Mouse (Mus musculus) mature B cell (primary cell): ENCODE data around the gene Pcbd1.

Source experiments
- in situ Hi-C: fragments of 300-500 bp; cut with MboI; formaldehyde crosslinking; loops from 2 replicates; pipeline ENCODE4 v1.14.3; 2019

Gene Pcbd1

DNA sequence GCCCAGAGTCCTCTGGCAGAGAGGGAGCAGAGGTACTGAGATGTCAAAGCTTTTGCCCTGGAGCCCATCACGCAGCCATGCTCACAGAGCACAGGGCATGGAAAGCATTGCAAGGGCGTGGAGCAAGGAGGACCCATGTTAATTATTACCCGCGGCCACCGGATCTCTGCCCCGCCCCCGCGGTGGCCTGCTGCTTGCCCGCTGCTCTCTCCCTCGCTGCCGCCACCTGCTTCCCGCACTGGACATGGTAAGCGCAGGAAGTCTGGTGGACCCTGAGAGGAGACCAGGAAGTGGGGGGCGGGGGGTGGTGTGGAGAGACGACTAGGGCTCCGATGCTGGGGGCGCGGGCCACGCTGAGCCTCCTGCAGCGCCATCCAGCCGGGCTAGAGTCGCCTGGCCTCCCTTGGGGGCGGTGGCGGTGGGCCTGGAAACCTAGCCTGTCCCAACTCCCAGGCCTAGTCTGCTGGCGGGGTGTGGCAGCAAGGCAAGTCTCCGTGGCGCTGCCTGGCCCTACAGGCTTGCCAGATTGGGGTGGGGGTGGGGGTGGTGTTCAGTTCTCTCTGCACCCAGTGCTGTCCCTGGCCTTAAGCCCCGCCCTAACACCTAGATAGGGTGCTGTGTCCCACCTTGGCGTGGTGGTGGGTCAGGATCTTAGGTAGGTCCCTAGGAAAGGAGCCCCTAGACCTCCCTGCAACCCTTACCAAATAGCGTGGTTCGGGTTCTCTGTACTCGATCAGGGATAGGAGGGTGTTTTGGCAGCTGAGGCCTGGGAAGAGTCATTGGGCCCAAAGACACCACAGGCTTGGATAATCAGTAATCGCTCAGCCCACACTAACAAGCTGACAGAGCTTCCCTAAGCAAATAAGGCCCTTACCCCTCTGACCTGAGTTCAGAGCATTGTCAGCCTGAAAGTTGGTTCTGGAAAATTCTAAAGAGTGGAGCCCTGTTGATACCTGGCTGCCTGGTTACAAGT lies at the start of gene Pcbd1:
Gene Pcbd1, plus strand, starts transcription at position 162 of the 973 bp plus-strand sequence.
- in situ Hi-C loops = no loop called here

DNA sequence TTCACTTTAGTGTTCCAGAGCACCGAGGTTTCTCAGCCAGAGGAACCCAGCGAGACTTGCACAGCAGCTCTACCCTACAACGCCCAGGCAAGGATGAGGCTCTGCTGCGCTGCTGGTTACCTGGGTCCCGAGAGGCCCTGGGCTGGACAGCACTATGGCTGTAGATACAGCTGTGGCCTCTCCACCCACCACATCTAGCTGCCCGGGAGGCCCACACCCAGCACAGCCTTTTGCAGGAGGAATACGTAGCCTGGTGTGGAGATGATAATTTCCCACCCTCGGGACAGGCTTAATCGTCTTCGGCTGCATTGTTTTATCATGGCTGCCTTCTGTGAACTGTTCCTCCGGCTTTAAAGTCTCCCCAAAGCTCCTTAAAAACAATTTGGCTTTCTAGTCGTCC lies 49.5 kb upstream of the Pcbd1 start:
- in situ Hi-C loops = no loop called here

DNA sequence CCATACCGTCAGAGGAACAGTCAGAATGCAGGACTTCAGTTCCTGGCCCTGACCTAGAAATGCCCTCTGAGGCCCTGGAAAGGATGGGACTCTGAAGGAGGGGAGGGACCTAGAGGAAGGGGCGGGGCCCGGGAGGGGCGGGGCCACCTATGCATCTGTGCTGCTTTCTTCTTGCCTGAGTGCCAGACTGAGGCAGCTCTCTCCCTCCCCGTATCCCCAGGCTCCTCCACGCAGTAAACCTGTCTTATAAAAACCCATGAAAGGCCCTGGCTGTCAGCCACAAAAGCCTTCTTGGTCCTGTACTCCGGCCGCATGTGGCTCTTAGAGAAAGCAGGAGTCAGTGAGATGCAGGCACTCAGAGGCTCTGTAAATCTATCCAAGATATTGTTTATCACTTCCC lies 44.0 kb upstream of the Pcbd1 start:
- in situ Hi-C loops = no loop called here

DNA sequence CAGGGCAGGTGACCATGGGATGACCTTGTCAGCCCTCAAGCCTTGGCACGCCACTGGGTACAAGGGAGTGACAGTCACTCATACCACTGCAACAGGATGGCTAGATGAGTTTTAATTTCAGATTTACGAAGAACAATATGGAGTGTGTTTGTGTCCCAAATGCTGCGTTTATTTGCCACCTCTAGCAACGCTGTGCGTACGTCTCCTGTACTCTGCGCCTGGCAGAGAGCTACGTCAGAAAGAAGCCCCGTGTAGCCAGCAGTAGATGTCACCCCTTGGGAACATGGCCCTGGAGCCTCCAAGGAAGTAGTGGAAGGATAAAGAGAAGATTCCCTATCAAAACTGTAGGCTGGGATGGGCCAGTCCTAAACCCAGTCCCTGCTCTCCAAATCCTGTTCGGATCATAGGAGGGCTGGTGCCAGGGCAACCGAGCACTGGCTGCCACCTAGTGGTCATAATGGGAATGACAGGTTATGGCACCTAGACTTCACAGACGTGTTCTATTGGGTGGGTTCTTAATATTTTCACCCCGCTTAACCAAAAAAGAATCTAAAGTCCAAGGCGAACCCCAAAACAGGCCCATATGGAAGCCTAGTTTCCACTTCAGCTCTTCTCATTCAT lies 37.0 kb upstream of the Pcbd1 start:
- in situ Hi-C loops = no loop called here

DNA sequence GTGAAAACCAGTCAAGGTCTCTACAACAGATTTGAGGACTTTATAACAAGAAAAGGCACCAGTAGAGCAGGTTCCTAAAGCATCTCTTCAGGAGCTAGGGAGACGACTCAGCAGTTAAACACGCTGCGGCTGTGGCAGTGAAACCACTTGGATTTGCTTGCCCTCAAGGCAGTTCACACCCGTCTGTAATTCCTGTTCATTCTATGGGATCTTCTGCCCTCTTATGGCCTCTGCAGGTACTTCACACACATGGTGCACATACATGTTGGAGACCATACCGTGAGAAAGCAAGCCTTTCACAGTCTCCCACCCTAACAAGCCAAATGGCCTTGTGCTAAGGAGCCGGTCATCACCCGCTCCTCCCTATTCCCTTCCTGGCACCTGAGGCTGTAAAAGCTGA lies 32.5 kb upstream of the Pcbd1 start:
- in situ Hi-C loops = no loop called here

DNA sequence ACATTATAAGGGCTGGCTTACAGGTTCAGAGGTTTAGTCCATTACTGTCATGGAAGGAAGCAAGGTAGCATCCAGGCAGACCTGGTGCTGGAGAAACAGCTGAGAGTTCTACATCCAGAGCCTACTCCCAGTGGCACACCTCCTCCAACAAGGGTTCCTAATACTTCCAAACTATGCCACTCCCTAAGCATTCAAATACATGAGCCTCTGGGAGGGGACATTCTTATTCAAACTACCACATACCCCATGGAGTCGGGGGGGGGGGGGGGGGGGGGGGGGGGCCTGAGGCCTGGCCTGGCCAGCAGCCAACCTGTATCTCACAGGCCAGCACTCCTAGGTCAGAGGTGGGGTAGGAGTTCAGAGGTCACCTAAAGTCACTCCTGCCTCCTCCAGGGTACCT lies 30.0 kb upstream of the Pcbd1 start:
- in situ Hi-C loops = no loop called here

DNA sequence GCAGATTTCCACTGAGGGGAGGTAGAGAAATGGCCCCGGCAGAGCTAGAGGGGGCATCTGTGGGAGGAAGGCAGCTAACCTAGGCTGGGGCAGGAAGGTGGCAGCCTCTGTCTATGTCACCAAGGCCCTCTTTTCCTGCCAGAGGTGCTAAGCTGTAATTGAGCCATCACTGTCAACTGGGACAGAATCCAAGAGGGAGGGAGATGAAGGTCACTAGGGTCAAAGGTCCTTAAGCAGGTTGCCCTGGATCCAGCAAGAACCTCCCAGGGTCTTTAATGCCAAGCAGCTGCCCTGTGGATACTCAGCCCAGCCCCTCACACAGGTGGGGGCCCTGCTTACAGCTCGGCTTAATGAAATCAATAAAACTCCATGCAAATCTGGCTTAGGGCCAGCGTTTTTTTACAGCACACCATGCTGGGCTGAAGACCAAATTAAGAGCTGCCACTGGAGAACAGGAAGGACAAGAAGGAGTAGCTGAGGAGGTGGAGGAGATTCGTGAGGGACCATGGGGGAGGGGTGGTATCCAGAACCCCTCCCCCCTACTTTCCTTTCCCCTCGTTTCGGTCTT lies 29.5 kb upstream of the Pcbd1 start:
- in situ Hi-C loops = no loop called here

DNA sequence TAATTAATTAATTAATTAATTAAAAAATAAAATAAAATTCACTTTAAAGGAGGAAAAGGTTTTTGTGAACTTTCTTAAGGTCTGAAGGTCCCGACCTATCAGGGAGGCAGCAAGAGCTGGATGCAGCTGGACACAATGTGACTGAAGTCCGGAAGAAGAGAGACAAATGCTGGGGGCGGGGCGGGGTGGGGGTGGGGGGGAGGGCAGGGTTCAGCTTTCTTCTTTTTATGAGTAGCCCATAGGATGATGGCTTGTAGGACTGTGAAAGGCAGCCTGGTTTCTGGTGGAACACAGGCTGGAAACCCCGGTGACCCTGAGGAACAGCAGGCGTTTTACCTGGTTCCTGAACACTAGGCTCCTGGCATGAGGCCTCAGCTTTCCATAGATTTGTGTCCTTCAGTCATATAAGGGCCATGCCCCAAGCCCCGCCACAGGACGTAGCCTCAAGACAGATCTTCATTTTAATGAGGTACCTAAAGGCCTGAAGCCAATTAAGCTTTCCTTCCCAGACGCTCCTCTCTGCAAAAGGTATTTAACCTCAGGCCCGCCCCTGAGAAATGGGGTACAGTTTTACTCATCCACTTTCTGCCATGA lies 25.8 kb upstream of the Pcbd1 start:
- in situ Hi-C loops = no loop called here

DNA sequence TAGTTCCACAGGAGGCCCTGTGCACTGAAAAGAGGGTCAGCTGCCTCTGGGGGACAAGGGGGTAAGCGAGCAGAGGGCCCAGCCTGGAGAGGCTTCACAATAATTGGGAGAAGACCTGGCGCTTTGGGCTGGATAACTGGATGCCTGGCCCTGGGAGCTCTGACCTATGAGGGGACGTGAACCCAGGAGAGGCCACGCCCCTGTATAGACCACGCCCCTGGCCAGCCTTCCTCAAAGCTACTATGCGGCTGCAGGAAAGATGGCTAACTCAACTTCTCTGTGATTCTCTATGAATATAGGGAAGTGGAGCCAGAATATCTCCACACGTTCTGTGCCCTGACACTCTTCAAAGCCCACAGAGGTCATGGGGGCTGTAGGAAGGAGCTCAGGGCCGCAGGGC lies 24.5 kb upstream of the Pcbd1 start:
- in situ Hi-C loops = no loop called here

DNA sequence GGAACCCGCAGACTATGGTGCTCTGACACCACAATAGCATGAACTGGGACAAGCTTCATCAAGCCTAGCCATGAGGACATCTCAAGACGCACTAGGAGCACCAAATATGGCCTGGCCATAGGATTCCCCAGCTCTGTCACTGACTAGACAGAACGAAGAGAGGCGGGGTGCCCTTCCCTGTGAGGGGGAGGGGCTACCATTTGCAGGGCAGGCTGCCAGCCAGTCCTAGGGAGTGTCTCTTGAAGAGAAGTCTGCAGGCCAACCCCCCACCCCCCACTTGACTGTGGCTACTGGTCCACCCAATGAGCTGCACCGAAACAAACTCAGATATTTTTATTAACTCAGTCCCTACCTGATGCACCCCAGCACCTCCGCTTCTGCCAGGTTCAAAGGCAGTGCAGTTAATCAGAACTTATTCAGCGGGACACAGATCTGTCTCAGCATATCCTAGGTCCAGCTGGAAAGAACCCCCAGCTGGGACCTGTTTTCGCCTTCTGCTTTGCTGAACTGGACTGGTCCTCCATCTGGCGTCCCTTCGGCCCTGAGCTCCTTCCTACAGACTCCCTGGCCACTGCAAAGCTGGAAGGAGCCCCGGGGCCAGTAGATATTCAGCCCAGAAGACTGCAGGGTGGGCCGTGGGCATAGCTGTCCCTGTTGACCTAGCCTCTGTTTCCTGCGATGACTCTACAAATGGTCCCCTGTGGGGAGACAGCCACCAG lies 23.7 kb upstream of the Pcbd1 start:
- in situ Hi-C loops = no loop called here

DNA sequence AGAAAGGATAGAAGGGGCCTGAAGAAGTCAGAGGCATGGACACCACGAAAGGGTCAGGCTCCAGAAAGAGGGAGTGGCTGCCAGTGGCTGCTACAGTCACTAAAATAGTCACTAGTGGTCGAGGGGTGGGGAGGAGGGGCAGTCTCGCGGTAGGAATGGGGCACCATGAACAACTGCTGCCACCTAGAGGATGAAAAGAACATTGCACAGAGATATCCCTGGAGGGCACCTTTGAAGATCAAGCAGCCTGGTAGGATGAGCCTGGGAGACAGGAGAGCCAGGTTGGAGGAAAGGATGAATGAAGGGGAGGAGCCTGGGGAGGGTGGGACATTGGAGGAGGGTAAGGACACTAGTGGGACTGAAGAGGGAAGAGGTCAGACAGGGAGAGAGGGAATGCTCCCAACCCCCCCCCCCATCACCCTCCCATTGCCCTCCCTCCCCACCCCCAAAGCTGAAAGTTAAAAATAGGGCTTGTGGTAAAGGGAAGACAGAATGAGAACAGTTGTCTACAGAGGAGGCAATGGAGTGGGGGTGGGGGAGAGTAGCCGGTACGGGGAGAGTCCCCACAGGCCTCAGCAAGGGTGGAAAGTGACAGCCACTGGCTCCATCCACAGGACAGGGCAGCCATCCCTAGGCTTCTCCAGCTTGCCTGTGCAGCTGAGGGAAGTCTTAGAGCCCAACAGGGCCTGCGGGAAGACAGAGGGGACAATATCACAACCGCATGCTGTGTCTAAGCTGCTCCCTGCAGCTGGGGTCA lies 20.5 kb upstream of the Pcbd1 start:
- in situ Hi-C loops = no loop called here

DNA sequence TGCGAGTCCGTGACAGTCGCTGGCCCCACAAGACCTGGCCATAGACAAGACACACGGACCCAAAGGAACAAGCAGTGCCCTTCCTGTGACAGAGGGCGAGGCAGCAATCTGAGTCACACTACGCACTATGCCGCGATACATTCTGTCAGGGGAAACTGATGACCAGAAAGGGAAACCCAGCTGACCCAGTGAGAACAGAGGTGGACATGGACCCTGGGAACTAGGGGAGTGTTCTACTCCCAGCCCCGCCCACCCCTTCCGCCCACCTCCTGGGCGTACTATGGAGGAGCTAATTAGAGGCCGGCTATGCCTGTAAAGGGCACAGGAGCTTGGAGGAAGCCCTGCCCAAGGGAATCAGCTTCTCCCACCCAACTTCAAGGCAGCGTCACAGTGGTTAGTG lies 19.9 kb upstream of the Pcbd1 start:
- in situ Hi-C loops = no loop called here

DNA sequence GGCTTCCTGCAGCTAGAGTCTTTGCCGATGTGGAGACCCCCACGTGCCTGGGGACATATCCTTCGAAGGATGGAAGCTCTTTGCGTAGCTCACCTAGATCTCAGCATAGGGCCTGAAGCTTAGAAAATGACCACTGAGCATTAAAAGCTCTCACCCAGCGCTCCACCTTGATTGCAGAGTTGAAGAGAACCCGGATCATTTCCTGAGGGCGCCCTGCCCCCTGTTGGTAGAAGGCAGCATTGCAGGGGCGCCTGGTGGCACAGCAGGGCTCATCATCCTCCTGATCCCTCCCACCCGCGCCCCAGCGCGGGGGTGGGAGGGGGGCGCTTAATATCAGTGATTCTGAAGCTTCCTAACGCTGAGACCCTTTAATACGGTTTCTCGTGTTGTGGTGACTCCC lies 16.8 kb upstream of the Pcbd1 start:
- in situ Hi-C loops = no loop called here

DNA sequence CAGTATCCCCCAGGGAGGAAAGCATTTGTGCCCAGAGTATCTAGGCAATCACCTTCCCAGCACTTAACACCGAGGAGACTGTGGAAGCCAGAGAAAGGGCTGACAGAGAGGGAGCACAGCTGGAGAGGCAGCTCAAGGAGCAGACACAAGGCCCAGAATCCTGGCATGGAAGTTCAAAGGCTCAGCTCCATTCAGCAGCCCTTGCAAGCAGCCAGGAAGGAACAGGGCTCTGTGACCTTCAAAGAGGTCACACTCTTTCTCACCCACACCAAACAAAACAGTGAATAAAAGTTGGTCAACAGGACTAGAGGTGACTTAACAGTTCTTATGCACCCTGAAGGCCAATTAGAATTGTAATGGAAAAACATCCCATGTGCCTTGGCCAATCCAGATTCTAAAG lies 14.5 kb upstream of the Pcbd1 start:
- in situ Hi-C loops = no loop called here

DNA sequence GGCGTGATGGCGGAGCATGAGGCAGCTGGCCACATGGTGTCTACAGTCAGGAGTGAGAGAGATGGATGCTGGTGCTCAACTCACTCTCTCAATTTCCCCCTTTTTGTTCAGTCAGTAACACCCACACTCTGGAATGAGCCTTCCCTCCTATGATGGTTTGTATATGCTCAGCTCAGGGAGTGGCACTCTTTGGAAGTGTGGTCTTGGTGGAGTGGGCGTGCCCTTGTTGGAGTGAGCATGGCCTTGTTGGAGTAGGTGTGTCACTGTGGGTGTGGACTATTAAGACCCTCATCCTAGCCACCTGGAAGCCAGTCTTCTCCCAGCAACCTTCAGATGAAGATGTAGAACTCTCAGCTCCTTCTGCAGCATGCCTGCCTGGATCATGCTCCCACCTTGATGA lies 13.5 kb upstream of the Pcbd1 start:
- in situ Hi-C loops = no loop called here

DNA sequence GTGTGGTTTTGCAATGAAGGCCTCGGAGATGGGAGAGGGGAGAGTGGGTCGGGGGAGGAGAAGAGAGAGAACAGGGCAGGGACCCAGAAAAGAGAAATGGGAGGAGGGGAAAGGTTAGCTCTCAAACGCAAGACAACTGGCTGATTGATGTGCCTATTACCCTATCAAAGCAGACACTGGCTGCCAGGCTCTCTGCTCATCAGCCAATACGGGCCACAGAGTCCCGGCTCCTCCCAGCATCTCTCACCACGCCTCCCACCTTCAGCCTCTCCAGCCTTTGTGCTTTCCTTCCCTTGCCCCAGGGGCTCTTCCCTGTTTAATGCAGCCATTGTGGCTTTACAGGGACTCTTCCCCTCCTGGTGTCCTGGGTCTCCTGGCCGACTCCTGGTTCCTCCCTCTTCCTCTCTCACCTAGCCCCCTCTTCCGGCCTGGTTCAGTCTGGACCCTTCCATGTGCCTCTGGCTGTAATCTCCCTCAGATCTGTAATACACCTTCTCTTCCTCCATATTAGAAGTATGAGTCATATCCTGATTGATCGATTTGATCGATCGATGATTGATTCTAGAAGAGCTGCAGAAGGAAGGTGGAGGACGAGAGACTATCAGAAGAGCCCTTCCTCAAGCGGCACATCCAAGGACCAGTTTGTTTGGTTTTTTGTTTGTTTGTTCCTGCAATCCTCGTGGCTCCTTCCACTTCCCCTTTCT lies 8.8 kb upstream of the Pcbd1 start:
- in situ Hi-C loops = no loop called here

DNA sequence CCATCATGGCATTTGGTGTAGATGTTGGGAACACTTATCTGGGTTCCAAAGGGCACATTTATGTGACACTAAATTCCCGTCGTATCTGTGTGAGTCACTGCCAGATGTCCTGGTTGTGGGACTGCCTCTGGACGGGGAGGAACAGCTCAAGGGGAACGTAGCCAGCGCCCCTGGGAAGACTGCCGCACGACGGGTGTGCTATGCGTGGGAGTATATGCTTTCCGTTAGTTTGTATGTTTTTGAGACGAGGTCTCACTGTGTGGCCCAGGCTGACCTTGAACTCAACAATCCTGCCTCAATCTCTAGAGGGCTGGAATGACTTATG lies 8.2 kb upstream of the Pcbd1 start:
- in situ Hi-C loops = no loop called here

DNA sequence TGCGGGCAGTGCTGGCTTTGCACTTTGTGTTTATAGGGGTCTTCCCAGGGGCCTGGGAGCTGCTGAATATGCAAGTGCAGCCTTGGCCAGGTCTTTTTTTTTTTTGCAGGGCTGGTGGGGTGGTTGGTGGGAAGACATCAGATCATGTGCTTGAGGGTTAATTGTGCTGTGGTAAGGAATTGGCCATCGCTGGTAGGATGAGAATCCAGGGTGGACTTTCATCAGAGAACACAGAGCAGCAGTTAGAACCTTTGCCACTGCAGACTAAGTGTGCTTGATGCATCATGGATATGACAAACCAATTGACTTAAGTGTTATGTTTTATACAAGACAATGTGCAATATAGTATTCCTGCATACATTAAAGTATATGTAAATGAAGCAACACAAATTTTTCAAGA lies 3.8 kb upstream of the Pcbd1 start:
- in situ Hi-C loops = no loop called here

DNA sequence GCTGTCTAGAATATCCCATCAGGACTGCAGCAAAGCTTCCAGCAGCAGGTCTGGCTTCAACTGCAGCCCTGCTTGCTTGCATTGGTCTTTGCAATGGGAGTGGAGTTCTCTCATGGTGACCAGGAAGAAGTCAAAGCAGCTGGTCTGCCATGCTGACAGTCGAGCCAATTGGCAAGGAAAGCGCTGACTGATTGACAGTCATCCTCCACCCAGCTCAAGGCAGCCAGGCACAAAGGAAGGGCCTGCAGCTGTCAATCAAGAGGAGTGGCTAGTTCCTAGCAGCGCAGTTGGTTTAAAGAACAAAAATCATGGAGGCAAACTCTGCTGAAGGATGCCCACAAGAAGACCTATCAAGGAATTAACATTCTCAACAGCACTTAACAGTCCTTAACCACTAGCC lies 2.6 kb upstream of the Pcbd1 start:
- in situ Hi-C loops = no loop called here

DNA sequence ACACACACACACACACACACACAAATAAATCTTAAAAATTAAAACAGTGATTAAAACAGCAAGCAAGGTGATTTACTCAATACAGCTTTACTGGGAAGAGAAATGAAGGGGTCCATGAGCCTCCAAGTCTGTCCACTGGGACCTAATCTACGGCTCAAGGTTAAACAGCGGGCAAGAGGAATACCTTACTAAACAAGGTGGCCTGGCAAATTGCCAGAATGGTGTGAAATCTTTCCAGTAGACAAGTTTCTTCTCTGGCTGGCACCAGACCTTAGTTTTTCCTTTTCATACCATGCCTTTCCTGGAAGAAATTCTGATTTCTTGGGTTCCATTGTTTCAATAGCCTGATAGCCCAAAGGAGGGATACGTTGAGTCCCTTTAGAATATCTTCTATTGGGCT lies 663 bp upstream of the Pcbd1 start:
- in situ Hi-C loops = no loop called here

DNA sequence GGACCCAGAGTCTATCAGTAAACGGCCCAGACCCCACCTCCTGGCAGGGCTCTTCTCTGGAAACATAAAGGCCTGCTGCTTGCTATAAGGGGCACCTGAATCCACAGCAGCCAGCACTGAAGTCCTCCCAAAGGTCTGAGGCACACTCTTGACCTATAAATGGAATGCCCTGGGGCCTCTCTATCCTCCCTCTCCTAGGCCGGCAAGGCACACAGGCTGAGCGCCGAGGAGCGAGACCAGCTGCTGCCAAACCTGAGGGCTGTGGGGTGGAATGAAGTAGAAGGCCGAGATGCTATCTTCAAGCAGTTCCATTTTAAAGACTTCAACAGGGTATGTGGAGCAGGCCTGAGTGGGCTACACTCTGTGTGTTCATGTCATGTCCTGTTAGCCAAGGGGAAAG lies 2.7 kb downstream of the Pcbd1 start:
- in situ Hi-C loops = no loop called here
